Mouse (Mus musculus) midbrain, embryonic 16.5 days (tissue): ENCODE data around the gene Trp53inp2. TPM values are rescaled to one million over a fixed set of nuclear protein-coding genes. Genes with fewer than 3 reads are reported as not detected.

ENCODE experiments used
- ATAC-seq: fragments of 200-750 bp; cut with Nextera tagmentation; 2 replicates; pipeline ENCODE4 v1.8.0; 2017; ENCODE audit warnings: moderate TSS enrichment
- H3K27ac ChIP-seq: fragments of 300-500 bp; sonication (generic); 2 replicates; pipeline ENCODE4 v1.5.1; 2014; ENCODE audit warnings: mild to moderate bottlenecking, low read length, mixed read lengths
- H3K27me3 ChIP-seq: fragments of 300-500 bp; sonication (generic); 2 replicates; pipeline ENCODE4 v1.6.1; 2014; ENCODE audit warnings: low read depth, low read length, mixed read lengths; ENCODE audit not compliant: control insufficient read depth, insufficient read depth
- H3K36me3 ChIP-seq: fragments of 300-500 bp; sonication (generic); 2 replicates; pipeline ENCODE4 v1.6.1; 2014; ENCODE audit warnings: mild to moderate bottlenecking, low read length, moderate library complexity, mixed read lengths; ENCODE audit not compliant: control insufficient read depth, insufficient read depth
- H3K4me1 ChIP-seq: fragments of 300-500 bp; sonication (generic); 2 replicates; pipeline ENCODE4 v1.6.1; 2014; ENCODE audit warnings: mild to moderate bottlenecking, low read length, mixed read lengths; ENCODE audit not compliant: control insufficient read depth, insufficient read depth
- H3K4me2 ChIP-seq: fragments of 300-500 bp; sonication (generic); 2 replicates; pipeline ENCODE4 v1.6.1; 2014; ENCODE audit warnings: mild to moderate bottlenecking, low read length, mixed read lengths
- H3K4me3 ChIP-seq: fragments of 300-500 bp; sonication (generic); 2 replicates; pipeline ENCODE4 v1.5.1; 2014; ENCODE audit warnings: low read depth, mild to moderate bottlenecking, low read length, moderate library complexity, mixed read lengths
- H3K9ac ChIP-seq: fragments of 300-500 bp; sonication (generic); 2 replicates; pipeline ENCODE4 v1.6.1; 2014; ENCODE audit warnings: low read depth, low read length, mixed read lengths
- H3K9me3 ChIP-seq: fragments of 300-500 bp; sonication (generic); replicated peaks from 2 replicates; pipeline ENCODE4 v1.6.1; 2014; ENCODE audit warnings: mild to moderate bottlenecking, low read length, mixed read lengths; ENCODE audit not compliant: control insufficient read depth, poor library complexity, severe bottlenecking
- WGBS: fragments of 180-500 bp; shearing (Covaris S2); extraction: QIAGEN DNeasy Blood & Tissue Kit; methylation state at CpG from one replicate; pipeline ENCODE4 v1.1.7; 2014; 5-methylcytosine and 5-hydroxymethylcytosine counted together
- polyA plus RNA-seq: library from polyadenylated mRNA; unstranded; fragments of >200 nt; fragmentation: Nextera tagmentation; extraction: Ambion mirVana; gene quantifications from 2 replicates; pipeline ENCODE4 v1.2.1, GENCODE M21; 2015

Trp53inp2 gene
- polyA plus RNA-seq, 1 experiment from 2014 or later, result 93.1 TPM

DNA sequence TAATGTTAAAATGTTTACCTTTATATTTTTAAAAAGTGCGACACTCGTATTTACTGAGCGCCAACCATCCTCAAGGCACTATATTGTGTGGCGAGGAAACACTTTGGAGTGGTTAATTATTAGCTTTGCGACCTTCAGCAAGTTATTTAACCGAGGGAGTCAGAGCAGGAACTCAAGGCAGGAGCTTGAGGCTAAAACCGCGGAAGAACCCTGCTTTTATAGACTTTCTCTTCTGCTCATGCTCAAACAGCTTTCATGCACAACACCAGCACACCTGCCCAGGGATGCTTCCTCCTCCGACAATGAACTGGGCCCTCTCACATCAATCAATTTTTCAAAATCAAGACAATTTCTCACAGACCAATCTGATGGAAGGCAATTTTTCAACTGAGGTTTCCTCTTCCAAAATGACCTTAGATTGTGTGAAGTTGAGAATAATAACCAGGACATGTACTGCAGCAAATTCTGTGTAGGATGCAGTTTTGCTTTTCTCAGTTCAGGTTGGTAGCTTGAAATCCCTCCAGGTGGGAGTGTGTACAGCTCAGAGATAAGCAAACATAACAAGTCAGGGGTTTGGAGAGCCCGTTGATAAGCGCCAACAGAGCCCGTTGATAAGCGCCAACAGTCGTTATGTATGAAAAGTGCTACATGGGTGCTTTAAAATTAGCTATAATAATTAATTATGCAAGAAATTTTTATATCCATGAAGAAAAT, 23.0 kb upstream of the Trp53inp2 start:
- Histone ChIP-seq H3K27me3 (no peaks in the 10 kb centered on the region), H3K9ac (peak overlapping the region; percentile 46), H3K36me3 (no peaks in the 10 kb centered on the region), H3K4me1 (peaks cover 10% of the 10 kb centered on the region), H3K9me3 (no peaks in the 10 kb centered on the region), H3K27ac (peak overlapping the region; percentile 83), H3K4me2 (peak overlapping the region; percentile 57), H3K4me3 (peak overlapping the region; percentile 72)
- WGBS, result 31% methylated on average over 14 of the region's 14 CpGs
- peak; percentile 73 for ATAC-seq

DNA sequence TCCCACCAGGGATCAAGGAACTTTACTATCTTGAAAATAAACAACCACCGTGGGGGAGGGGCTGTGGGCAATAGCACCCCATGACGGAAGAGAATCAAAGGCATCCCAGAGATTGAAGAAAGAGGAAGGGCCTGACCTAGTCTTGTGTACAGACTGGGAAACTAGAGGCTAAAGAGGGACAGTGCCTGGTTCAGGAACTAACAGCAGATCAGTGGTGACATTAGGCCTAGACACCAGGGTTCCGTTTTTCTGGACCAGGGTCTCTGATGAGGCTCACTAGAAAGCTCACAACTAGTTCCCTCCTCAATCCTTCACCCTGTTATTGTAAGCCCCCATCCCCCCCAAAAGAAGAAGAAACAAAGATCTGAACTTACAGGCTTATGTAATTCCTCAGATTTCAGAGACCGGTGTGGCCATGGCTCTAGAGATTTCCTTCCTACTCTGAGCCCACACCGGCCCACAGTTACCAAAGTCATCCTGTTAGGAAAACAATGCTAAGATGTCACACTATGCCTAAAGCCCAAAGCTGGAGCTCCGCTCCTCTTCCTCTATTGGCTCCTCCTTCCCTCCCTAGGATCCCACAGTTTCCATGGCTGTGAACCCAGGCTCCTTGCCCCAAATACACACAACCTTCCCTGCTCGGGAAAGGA, 13.1 kb upstream of the Trp53inp2 start:
- Histone ChIP-seq H3K9me3 (no peaks in the 10 kb centered on the region), H3K4me1 (no peaks in the 10 kb centered on the region), H3K9ac (no peak overlapping the region), H3K27me3 (no peaks in the 10 kb centered on the region), H3K27ac (no peak overlapping the region), H3K4me2 (no peak overlapping the region), H3K36me3 (no peaks in the 10 kb centered on the region), H3K4me3 (no peak overlapping the region)
- no peak for ATAC-seq
- WGBS, result 82% methylated on average over 7 of the region's 7 CpGs

DNA sequence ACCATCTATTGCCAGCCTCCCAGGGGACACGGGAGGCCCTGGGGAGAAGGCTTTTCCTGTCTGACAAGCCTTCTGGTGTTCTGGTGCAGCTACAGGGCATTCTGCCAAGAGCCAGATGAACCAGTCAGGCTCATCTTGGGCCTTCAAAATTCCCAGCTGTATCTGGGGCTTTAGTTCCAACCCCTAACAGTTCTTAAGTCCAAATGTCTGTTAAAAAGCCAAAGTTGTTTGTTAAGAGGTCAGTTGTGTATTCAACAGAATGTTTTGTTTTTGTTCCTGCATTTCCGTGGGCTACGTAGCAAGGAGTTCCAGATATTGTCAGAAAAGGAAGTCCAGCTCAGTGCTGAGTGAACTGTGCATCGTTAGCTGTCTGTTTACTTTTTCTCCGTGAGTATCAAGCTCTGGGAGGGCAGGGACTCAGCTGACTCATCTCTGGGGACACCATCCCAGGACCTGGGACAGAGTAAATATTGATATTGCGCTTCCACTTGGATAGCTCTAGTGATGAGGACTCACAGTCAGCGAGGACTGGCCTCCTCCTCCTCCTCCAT, 11.5 kb upstream of the Trp53inp2 start:
- Histone ChIP-seq H3K4me2 (no peak overlapping the region), H3K9ac (no peak overlapping the region), H3K4me3 (no peak overlapping the region), H3K9me3 (no peaks in the 10 kb centered on the region), H3K27me3 (no peaks in the 10 kb centered on the region), H3K27ac (no peak overlapping the region), H3K36me3 (no peaks in the 10 kb centered on the region), H3K4me1 (no peaks in the 10 kb centered on the region)
- whole genome bisulfite sequencing, result 70% methylated on average over 7 of the region's 7 CpGs
- ATAC-seq, result no peak

DNA sequence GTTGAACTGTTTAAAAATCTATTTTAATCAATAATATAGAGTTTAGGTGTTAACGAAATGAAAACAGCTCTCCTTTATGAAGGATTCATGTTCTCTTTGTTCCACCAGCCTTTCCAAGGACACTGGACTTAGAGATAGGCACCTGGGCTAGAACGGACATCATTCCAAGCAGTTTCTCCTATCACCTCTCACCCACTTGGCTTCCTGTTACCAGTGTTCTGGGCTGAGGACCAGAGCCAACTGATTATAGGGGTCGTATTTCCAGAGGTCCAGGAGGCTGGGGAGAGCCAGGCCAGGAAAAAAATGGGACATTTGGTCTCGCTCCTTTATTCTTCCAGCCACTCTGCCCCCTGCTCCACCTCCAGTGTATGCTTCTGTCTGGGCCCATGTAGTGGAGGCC, 8.4 kb upstream of the Trp53inp2 start:
- Histone ChIP-seq H3K9ac (no peak overlapping the region), H3K27me3 (no peaks in the 10 kb centered on the region), H3K27ac (no peak overlapping the region), H3K9me3 (no peaks in the 10 kb centered on the region), H3K4me3 (no peak overlapping the region), H3K4me2 (no peak overlapping the region), H3K4me1 (no peaks in the 10 kb centered on the region), H3K36me3 (no peaks in the 10 kb centered on the region)
- ATAC-seq, result no peak
- WGBS, result 71% methylated on average over 4 of the region's 4 CpGs

DNA sequence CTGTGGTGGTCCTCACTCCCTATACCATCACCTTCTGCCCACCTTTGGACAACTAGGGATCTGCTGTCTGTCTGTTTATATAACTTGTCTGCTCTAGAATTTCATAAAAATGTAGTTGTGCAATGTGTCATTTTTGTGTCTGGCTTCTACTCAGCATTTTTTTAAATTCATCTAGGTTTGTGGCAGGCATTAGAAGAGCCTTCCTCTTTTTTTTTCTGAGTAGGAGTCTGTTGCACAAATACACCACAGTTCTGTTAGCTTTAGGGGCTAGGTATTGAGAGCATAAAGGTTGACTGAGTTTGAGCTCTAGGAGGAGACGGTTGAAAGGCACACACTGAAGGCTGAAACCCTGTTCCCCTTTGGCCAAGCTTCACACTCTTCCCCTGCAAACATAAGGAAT, 7.6 kb upstream of the Trp53inp2 start:
- Histone ChIP-seq H3K9ac (no peak overlapping the region), H3K4me1 (no peaks in the 10 kb centered on the region), H3K36me3 (no peaks in the 10 kb centered on the region), H3K9me3 (no peaks in the 10 kb centered on the region), H3K4me3 (no peak overlapping the region), H3K4me2 (no peak overlapping the region), H3K27ac (no peak overlapping the region), H3K27me3 (no peaks in the 10 kb centered on the region; the same call in 1 of the 2 replicates)
- ATAC-seq, result no peak
- 70% methylated on average over 1 of the region's 1 CpGs for WGBS

DNA sequence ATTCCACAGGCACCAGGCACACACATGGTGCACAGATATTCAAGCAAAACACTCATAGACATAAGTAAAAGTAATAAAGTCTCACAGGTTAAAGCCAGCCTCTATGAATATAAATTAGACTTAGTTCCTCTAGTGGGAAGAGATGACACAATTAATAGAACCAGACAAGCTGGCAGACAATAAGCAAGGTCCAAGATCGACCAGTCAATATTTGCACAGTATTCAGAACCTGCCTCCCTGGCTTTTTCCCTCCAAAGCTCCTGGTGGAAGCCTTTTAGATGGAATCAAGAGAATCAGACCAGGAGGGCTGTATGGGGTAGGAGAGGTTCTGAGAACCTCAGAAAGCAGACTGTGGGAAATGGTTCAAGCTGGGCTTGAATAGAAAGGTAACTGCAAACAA, 7.0 kb upstream of the Trp53inp2 start:
- ATAC-seq, result no peak
- Histone ChIP-seq H3K27me3 (no peaks in the 10 kb centered on the region; the same call in 1 of the 2 replicates), H3K4me3 (no peak overlapping the region), H3K9me3 (no peaks in the 10 kb centered on the region), H3K4me1 (no peaks in the 10 kb centered on the region), H3K4me2 (no peak overlapping the region), H3K9ac (no peak overlapping the region), H3K27ac (no peak overlapping the region), H3K36me3 (no peaks in the 10 kb centered on the region)
- 68% methylated on average over 1 of the region's 1 CpGs for WGBS

DNA sequence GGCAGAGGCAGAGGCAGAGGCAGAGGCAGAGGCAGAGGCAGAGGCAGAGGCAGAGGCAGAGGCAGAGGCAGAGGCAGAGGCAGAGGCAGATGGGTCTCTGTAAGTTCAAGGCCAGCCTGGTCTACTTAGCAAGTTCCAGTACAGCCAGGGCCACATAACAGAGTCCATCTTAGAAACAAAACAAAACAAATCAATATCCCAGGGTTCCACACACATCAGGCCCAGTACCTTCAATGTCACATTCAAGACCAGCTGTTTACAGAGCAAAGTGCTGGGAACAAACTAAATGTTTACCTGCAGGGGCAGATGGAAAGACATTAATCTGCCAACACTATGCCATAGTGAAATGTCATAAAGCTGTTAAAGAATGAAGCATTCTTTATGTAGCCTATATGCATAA, 6.3 kb upstream of the Trp53inp2 start:
- Histone ChIP-seq H3K4me1 (no peaks in the 10 kb centered on the region), H3K36me3 (no peaks in the 10 kb centered on the region), H3K27me3 (no peaks in the 10 kb centered on the region; the same call in 1 of the 2 replicates), H3K9me3 (no peaks in the 10 kb centered on the region), H3K4me3 (no peak overlapping the region), H3K27ac (no peak overlapping the region), H3K9ac (no peak overlapping the region), H3K4me2 (no peak overlapping the region)
- ATAC-seq, result no peak

DNA sequence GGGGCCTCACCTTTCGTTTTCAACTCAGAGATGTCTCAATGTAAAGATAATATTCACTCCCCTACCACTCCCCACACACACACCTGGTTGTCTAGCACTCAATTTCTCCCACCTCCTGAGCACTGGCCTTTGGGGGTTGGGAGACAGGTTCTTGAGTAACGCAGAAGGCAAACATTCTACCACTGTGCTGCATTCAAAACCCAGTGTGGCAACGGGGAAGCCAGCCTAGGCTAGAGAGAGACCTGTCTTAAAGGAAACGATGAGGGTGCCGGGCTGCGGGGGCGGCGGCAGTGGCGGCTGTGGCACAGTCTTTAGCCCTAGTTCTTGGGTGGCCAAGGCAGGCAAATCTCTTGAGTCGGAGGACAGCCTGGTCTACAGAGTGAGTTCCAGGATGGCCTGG, 4.7 kb upstream of the Trp53inp2 start:
- H3K27me3 ChIP-seq, result no peaks in the 10 kb centered on the region; the same call in 1 of the 2 replicates
- no peak for ATAC-seq
- no peak overlapping the region for H3K27ac ChIP-seq
- WGBS, result 78% methylated on average over 10 of the region's 10 CpGs
- no peaks in the 10 kb centered on the region for H3K36me3 ChIP-seq
- H3K9ac ChIP-seq, result no peak overlapping the region
- peaks cover 10% of the 10 kb centered on the region for H3K4me1 ChIP-seq
- no peak overlapping the region for H3K4me3 ChIP-seq
- H3K9me3 ChIP-seq, result no peaks in the 10 kb centered on the region
- no peak overlapping the region for H3K4me2 ChIP-seq

DNA sequence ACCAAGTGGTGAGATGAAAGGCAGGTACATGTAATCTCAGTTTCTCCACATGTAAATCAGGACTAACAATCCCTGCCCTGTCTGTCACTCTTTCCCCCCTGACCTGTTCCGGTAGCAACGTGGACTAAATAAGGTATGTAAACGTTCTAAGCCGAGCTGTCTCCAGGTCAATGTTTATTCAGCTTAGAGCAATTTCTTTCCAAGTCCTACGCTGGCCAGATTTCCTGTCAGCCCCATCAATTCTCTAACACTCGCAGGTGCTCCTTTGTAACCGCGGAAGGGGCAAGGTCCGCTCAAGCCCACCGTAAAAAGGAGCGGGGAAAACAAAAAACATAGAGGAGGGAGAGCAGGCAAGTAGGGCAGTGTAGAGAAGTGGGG, 190 bp downstream of the Trp53inp2 start:
- Histone ChIP-seq H3K4me1 (peaks cover 44% of the 10 kb centered on the region), H3K9ac (peak overlapping the region; percentile 98), H3K4me3 (peak overlapping the region; percentile 88), H3K4me2 (peak overlapping the region; percentile 76), H3K27ac (peak overlapping the region; percentile 100), H3K9me3 (no peaks in the 10 kb centered on the region), H3K27me3 (no peaks in the 10 kb centered on the region; the same call in 1 of the 2 replicates), H3K36me3 (no peaks in the 10 kb centered on the region)
- ATAC-seq, result no peak
- WGBS, result 2% methylated on average over 11 of the region's 11 CpGs
